Mouse (Mus musculus): Measurements from ENCODE around the gene Gm11168. TPM values are rescaled to one million over a fixed set of nuclear protein-coding genes. Genes with fewer than 3 reads are reported as not detected.
A peak's percentile ranks its signal among the peaks of the same experiment; 100 is the strongest.
"Not testable (repeated sequence)": the region's sequence is repeated elsewhere in the genome, so short reads cannot be mapped to it uniquely, and the experiment has no call there.

The Gm11168 gene
- polyA plus RNA-seq, 1 experiment from 2014 or later = not detected

GRCm38 (mm10) chr9:3017108-3017507 lies 14.0 kb downstream of the Gm11168 start, which contains the start of gene Gm10719:
Gene Gm10719 (plus strand): TSS chr9:3017408.
- not testable (repeated sequence) for H3K36me3 ChIP-seq; H3K4me3 ChIP-seq; H3K27me3 ChIP-seq; ATAC-seq (ENCODE audit: low read depth); H3K4me2 ChIP-seq; H3K4me1 ChIP-seq (replicated peaks); H3K9me3 ChIP-seq; H3K27ac ChIP-seq (replicated peaks); H3K9ac ChIP-seq
- 65% methylated on average over 2 of the region's 9 CpGs for WGBS

GRCm38 (mm10) chr9:3018944-3019343 lies 15.8 kb downstream of the Gm11168 start:
- WGBS = 60% methylated on average over 9 of the region's 9 CpGs
- not testable (repeated sequence) for H3K36me3 ChIP-seq; H3K4me2 ChIP-seq; H3K9ac ChIP-seq; H3K27ac ChIP-seq (replicated peaks); H3K4me1 ChIP-seq (replicated peaks); H3K27me3 ChIP-seq; H3K4me3 ChIP-seq; ATAC-seq (ENCODE audit: low read depth); H3K9me3 ChIP-seq

GRCm38 (mm10) chr9:3019835-3020727 lies 16.9 kb downstream of the Gm11168 start:
- H3K36me3 ChIP-seq; H3K27me3 ChIP-seq; H3K4me1 ChIP-seq (replicated peaks); H3K4me2 ChIP-seq; H3K9ac ChIP-seq; H3K9me3 ChIP-seq; H3K4me3 ChIP-seq; H3K27ac ChIP-seq (replicated peaks): not testable (repeated sequence)
- peak; percentile 73; the same call in 1 of the 2 replicates for ATAC-seq (ENCODE audit: low read depth)
- 76% methylated on average over 17 of the region's 19 CpGs for WGBS

GRCm38 (mm10) chr9:3022316-3023008 lies 19.3 kb downstream of the Gm11168 start:
- not testable (repeated sequence) for H3K9ac ChIP-seq; H3K4me2 ChIP-seq; H3K9me3 ChIP-seq; H3K27me3 ChIP-seq; H3K36me3 ChIP-seq; H3K4me3 ChIP-seq; H3K27ac ChIP-seq (replicated peaks); ATAC-seq (ENCODE audit: low read depth); H3K4me1 ChIP-seq (replicated peaks)
- 76% methylated on average over 11 of the region's 13 CpGs for WGBS

- not testable (repeated sequence) for ATAC-seq (ENCODE audit: low read depth)
- 74% methylated on average over 12 of the region's 13 CpGs for WGBS
Measured at GRCm38 (mm10) chr9:3023312-3023984, 20.3 kb downstream of the Gm11168 start, which contains the start of gene Gm10718. Gene Gm10718 (plus strand): TSS chr9:3023547.

GRCm38 (mm10) chr9:3023985-3024648 lies 21.0 kb downstream of the Gm11168 start:
- H3K27me3 ChIP-seq; H3K27ac ChIP-seq (replicated peaks); H3K9me3 ChIP-seq; H3K36me3 ChIP-seq; ATAC-seq (ENCODE audit: low read depth); H3K4me2 ChIP-seq; H3K4me3 ChIP-seq; H3K4me1 ChIP-seq (replicated peaks); H3K9ac ChIP-seq: not testable (repeated sequence)
- WGBS = 76% methylated on average over 16 of the region's 16 CpGs

More at GRCm38 (mm10) chr9:3023312-3023984, 20.3 kb downstream of the Gm11168 start, which contains the start of gene Gm10718:
- not testable (repeated sequence) for H3K4me3 ChIP-seq; H3K4me2 ChIP-seq; H3K36me3 ChIP-seq; H3K4me1 ChIP-seq (replicated peaks); H3K27ac ChIP-seq (replicated peaks); H3K9ac ChIP-seq; H3K27me3 ChIP-seq; H3K9me3 ChIP-seq

GRCm38 (mm10) chr9:3024912-3025467 lies 21.8 kb downstream of the Gm11168 start, which contains the start of gene Gm10717:
Gene Gm10717 (plus strand): TSS chr9:3025417.
- WGBS = 72% methylated on average over 12 of the region's 12 CpGs
- ATAC-seq (ENCODE audit: low read depth); H3K4me2 ChIP-seq; H3K27me3 ChIP-seq; H3K9ac ChIP-seq; H3K36me3 ChIP-seq; H3K4me1 ChIP-seq (replicated peaks); H3K4me3 ChIP-seq; H3K27ac ChIP-seq (replicated peaks): not testable (repeated sequence)
- peaks cover 12% of the 10 kb centered on the region for H3K9me3 ChIP-seq

GRCm38 (mm10) chr9:3025653-3026052 lies 22.5 kb downstream of the Gm11168 start:
- not testable (repeated sequence) for H3K4me1 ChIP-seq (replicated peaks); H3K4me3 ChIP-seq; H3K27ac ChIP-seq (replicated peaks); H3K36me3 ChIP-seq; ATAC-seq (ENCODE audit: low read depth); H3K4me2 ChIP-seq; H3K9ac ChIP-seq; H3K27me3 ChIP-seq
- WGBS = 75% methylated on average over 5 of the region's 6 CpGs
- peaks cover 12% of the 10 kb centered on the region for H3K9me3 ChIP-seq

- not testable (repeated sequence) for H3K4me3 ChIP-seq; H3K27ac ChIP-seq (replicated peaks); H3K4me2 ChIP-seq; H3K9ac ChIP-seq; H3K4me1 ChIP-seq (replicated peaks); H3K27me3 ChIP-seq; H3K36me3 ChIP-seq; ATAC-seq (ENCODE audit: low read depth)
- peaks cover 12% of the 10 kb centered on the region for H3K9me3 ChIP-seq
- WGBS = 76% methylated on average over 5 of the region's 5 CpGs
Measured at GRCm38 (mm10) chr9:3026136-3026535, 23.0 kb downstream of the Gm11168 start.

- H3K4me2 ChIP-seq; H3K27me3 ChIP-seq; H3K36me3 ChIP-seq; H3K27ac ChIP-seq (replicated peaks); H3K4me3 ChIP-seq; ATAC-seq (ENCODE audit: low read depth); H3K4me1 ChIP-seq (replicated peaks); H3K9ac ChIP-seq: not testable (repeated sequence)
- H3K9me3 ChIP-seq = peaks cover 12% of the 10 kb centered on the region
- WGBS = 68% methylated on average over 9 of the region's 9 CpGs
Measured at GRCm38 (mm10) chr9:3026741-3027140, 23.6 kb downstream of the Gm11168 start.

- peaks cover 12% of the 10 kb centered on the region for H3K9me3 ChIP-seq
- not testable (repeated sequence) for H3K27ac ChIP-seq (replicated peaks); H3K27me3 ChIP-seq; ATAC-seq (ENCODE audit: low read depth); H3K9ac ChIP-seq; H3K4me3 ChIP-seq; H3K4me1 ChIP-seq (replicated peaks); H3K4me2 ChIP-seq; H3K36me3 ChIP-seq
- WGBS = 71% methylated on average over 9 of the region's 9 CpGs
Measured at GRCm38 (mm10) chr9:3027200-3027599, 24.1 kb downstream of the Gm11168 start.
